8 mouse cellular contexts compared by ENCODE assay signal in genomic region chr7:122670442-122670872, GRCm38 (mm10). TPM values are rescaled to one million over a fixed set of nuclear protein-coding genes. Genes with fewer than 3 reads are reported as not detected.
DNase-seq lines count a peak whose midpoint lies in the region; ATAC-seq lines count a peak whose summit lies in the region.

Gene Cacng3, plus strand, starts transcription at chr7:122670492.

- peak within 1 kb of the TSS; percentile 65 for H3K4me2 ChIP-seq in neural tube, embryonic 13.5 days

- DNase-seq in heart, embryonic 10.5 days (ENCODE audit: low spot score) = no peak
- no peak for DNase-seq in heart, postnatal 36 days
- DNase-seq in layer of hippocampus, adult 9-11 months = peak; percentile 11
- DNase-seq in cerebellum, postnatal 25 days = no peak
- DNase-seq in cerebellum, postnatal 4 days (ENCODE audit: low spot score in 2 of 2) = no peak

- H3K4me1 ChIP-seq in heart, embryonic 10.5 days = peaks cover 11% of the 10 kb centered on the region; the same call in 1 of the 2 replicates
- peaks cover 10% of the 10 kb centered on the region for H3K4me1 ChIP-seq in megakaryocyte, embryonic 14.5 days
- peaks cover 16% of the 10 kb centered on the region for H3K4me1 ChIP-seq in neural tube, embryonic 13.5 days (replicated peaks)

- H3K27ac ChIP-seq in heart, embryonic 10.5 days = no peak within 1 kb of the TSS
- peak within 1 kb of the TSS; percentile 56 for H3K27ac ChIP-seq in neural tube, embryonic 13.5 days (replicated peaks)

- intact Hi-C loops in heart, postnatal 36 days (cut with DNase I) = loop anchor here (5.0 kb wide), 2 partner anchors 237 to 252 kb away; no protein-coding TSS in a partner anchor

- H3K27me3 ChIP-seq in heart, embryonic 10.5 days (ENCODE audit: insufficient read depth, poor library complexity, severe bottlenecking) = peaks cover 14% of the 10 kb centered on the region
- H3K27me3 ChIP-seq in megakaryocyte, embryonic 14.5 days (replicated peaks) = peaks cover 19% of the 10 kb centered on the region
- peaks cover 31% of the 10 kb centered on the region for H3K27me3 ChIP-seq in neural tube, embryonic 13.5 days

- H3K4me3 ChIP-seq in heart, embryonic 10.5 days = peak within 1 kb of the TSS; percentile 42
- H3K4me3 ChIP-seq in megakaryocyte, embryonic 14.5 days (replicated peaks) = peak within 1 kb of the TSS; percentile 75
- H3K4me3 ChIP-seq in neural tube, embryonic 13.5 days = peak within 1 kb of the TSS; percentile 42

- no peak for ATAC-seq in megakaryocyte, adult 5-6 weeks (ENCODE audit: poor library complexity, severe bottlenecking)
- ATAC-seq in neural tube, embryonic 13.5 days (ENCODE audit: low read depth) = no peak; the same call in 1 of the 2 replicates

- no peaks in the 10 kb centered on the region for H3K36me3 ChIP-seq in heart, embryonic 10.5 days
- no peaks in the 10 kb centered on the region for H3K36me3 ChIP-seq in megakaryocyte, embryonic 14.5 days (replicated peaks; ENCODE audit: low read length)
- H3K36me3 ChIP-seq in neural tube, embryonic 13.5 days = no peaks in the 10 kb centered on the region

- no peaks in the 10 kb centered on the region for H3K9me3 ChIP-seq in heart, embryonic 10.5 days
- H3K9me3 ChIP-seq in megakaryocyte, embryonic 14.5 days = no peaks in the 10 kb centered on the region
- H3K9me3 ChIP-seq in neural tube, embryonic 13.5 days = no peaks in the 10 kb centered on the region

- WGBS in heart, embryonic 10.5 days = 13% methylated on average over 13 of the region's 13 CpGs
- 11% methylated on average over 13 of the region's 13 CpGs for WGBS in neural tube, embryonic 13.5 days

- H3K9ac ChIP-seq in neural tube, embryonic 13.5 days = peak within 1 kb of the TSS; percentile 65

RNA-seq across cellular contexts. Expression of gene Cacng3, which starts in this region (rescaled TPM):
- not detected in 2 replicates for polyA plus RNA-seq in heart, embryonic 10.5 days (2016; fragmentation: Nextera tagmentation; extraction: Ambion mirVana)
- not detected for total RNA-seq in heart, postnatal 36 days (2021)
- not detected in 2 replicates for polyA plus RNA-seq in megakaryocyte, embryonic 14.5 days (2012; ENCODE audit: insufficient read depth, low replicate concordance)
- total RNA-seq in megakaryocyte, adult 5-6 weeks (2015) = not detected in 2 replicates
- total RNA-seq in megakaryocyte, adult 5-6 weeks (2017) = not detected in 2 replicates
- 9.3 and 11.7 TPM in 2 replicates for polyA plus RNA-seq in neural tube, embryonic 13.5 days (2015; fragmentation: Nextera tagmentation; extraction: Ambion mirVana)
